Mouse (Mus musculus) limb, embryonic 10.5 days (tissue): ENCODE measurements at regions not wholly inside any gene's neighbourhood (a gene's known extent, or its start where the extent isn't known, plus 50 kb on each side); places are given as distances from the start of the nearest gene placed in this dataset.

ENCODE experiments used
- DNase-seq: peaks from one replicate; pipeline ENCODE4 v3.0.0-alpha.2; 2017; ENCODE audit warnings: low spot score
- H3K27ac ChIP-seq: fragments of 300-500 bp; sonication (generic); 2 replicates; pipeline ENCODE4 v1.5.1; 2016; ENCODE audit warnings: mild to moderate bottlenecking
- H3K27me3 ChIP-seq: fragments of 300-500 bp; sonication (generic); 2 replicates; pipeline ENCODE4 v1.6.1; 2016; ENCODE audit warnings: low read depth, mild to moderate bottlenecking; ENCODE audit not compliant: poor library complexity, severe bottlenecking
- H3K36me3 ChIP-seq: fragments of 300-500 bp; sonication (generic); 2 replicates; pipeline ENCODE4 v1.6.1; 2016; ENCODE audit warnings: mild to moderate bottlenecking, moderate library complexity
- H3K4me1 ChIP-seq: fragments of 300-500 bp; sonication (generic); 2 replicates; pipeline ENCODE4 v1.6.1; 2016
- H3K4me3 ChIP-seq: fragments of 300-500 bp; sonication (generic); 2 replicates; pipeline ENCODE4 v1.5.1; 2016; ENCODE audit warnings: mild to moderate bottlenecking, moderate library complexity
- H3K9me3 ChIP-seq: fragments of 300-500 bp; sonication (generic); replicated peaks from 2 replicates; pipeline ENCODE4 v1.6.1; 2016; ENCODE audit warnings: mild to moderate bottlenecking
- WGBS: fragments of 180-500 bp; shearing (Covaris S2); methylation state at CpG from one replicate; pipeline ENCODE4 v1.1.7; 2016; 5-methylcytosine and 5-hydroxymethylcytosine counted together

- no peaks in the 10 kb centered on the region for H3K27me3 ChIP-seq
- DNase-seq = no peak
- 70% methylated on average over 2 of the region's 2 CpGs for WGBS
- H3K9me3 ChIP-seq = no peaks in the 10 kb centered on the region
- no peak overlapping the region for H3K4me3 ChIP-seq
- no peak overlapping the region for H3K27ac ChIP-seq
- H3K36me3 ChIP-seq = no peaks in the 10 kb centered on the region
- no peaks in the 10 kb centered on the region for H3K4me1 ChIP-seq
Measured at GRCm38 (mm10) chr11:56341040-56341439, 300.2 kb upstream of the Nmur2 start.

GRCm38 (mm10) chr11:56338511-56338910 is 297.7 kb upstream of the Nmur2 start:
- no peak overlapping the region for H3K27ac ChIP-seq
- no peak for DNase-seq
- H3K4me3 ChIP-seq = no peak overlapping the region
- no peaks in the 10 kb centered on the region for H3K9me3 ChIP-seq
- H3K36me3 ChIP-seq = no peaks in the 10 kb centered on the region
- WGBS = 84% methylated on average over 2 of the region's 2 CpGs
- no peaks in the 10 kb centered on the region for H3K4me1 ChIP-seq
- no peaks in the 10 kb centered on the region for H3K27me3 ChIP-seq

- H3K4me1 ChIP-seq = no peaks in the 10 kb centered on the region
- no peak overlapping the region for H3K4me3 ChIP-seq
- no peaks in the 10 kb centered on the region for H3K36me3 ChIP-seq
- no peak overlapping the region for H3K27ac ChIP-seq
- H3K27me3 ChIP-seq = no peaks in the 10 kb centered on the region
- H3K9me3 ChIP-seq = no peaks in the 10 kb centered on the region
- DNase-seq = no peak
Measured at GRCm38 (mm10) chr11:56335937-56336336, 295.1 kb upstream of the Nmur2 start.

GRCm38 (mm10) chr11:56320293-56320692 is 279.5 kb upstream of the Nmur2 start:
- WGBS = 93% methylated on average over 3 of the region's 3 CpGs
- Histone ChIP-seq H3K4me1 (no peaks in the 10 kb centered on the region), H3K4me3 (no peak overlapping the region), H3K9me3 (no peaks in the 10 kb centered on the region), H3K36me3 (no peaks in the 10 kb centered on the region), H3K27me3 (no peaks in the 10 kb centered on the region), H3K27ac (no peak overlapping the region)
- DNase-seq = no peak

- no peak for DNase-seq
- H3K36me3 ChIP-seq = no peaks in the 10 kb centered on the region
Measured at GRCm38 (mm10) chr11:56315221-56315987, 274.6 kb upstream of the Nmur2 start.

GRCm38 (mm10) chr11:56309549-56309948 is 268.7 kb upstream of the Nmur2 start:
- no peak for DNase-seq
- Histone ChIP-seq H3K27me3 (no peaks in the 10 kb centered on the region), H3K36me3 (no peaks in the 10 kb centered on the region), H3K4me3 (no peak overlapping the region), H3K27ac (no peak overlapping the region), H3K9me3 (no peaks in the 10 kb centered on the region), H3K4me1 (no peaks in the 10 kb centered on the region)
- 95% methylated on average over 1 of the region's 1 CpGs for WGBS

More at GRCm38 (mm10) chr11:56315221-56315987, 274.6 kb upstream of the Nmur2 start:
- no peaks in the 10 kb centered on the region for H3K4me1 ChIP-seq
- H3K27ac ChIP-seq = no peak overlapping the region
- no peaks in the 10 kb centered on the region for H3K27me3 ChIP-seq
- H3K9me3 ChIP-seq = no peaks in the 10 kb centered on the region
- 89% methylated on average over 5 of the region's 5 CpGs for WGBS
- H3K4me3 ChIP-seq = no peak overlapping the region

- no peaks in the 10 kb centered on the region for H3K27me3 ChIP-seq
- no peak overlapping the region for H3K4me3 ChIP-seq
- 92% methylated on average over 5 of the region's 5 CpGs for WGBS
Measured at GRCm38 (mm10) chr11:56308383-56309105, 267.7 kb upstream of the Nmur2 start.

GRCm38 (mm10) chr11:56307051-56307450 is 266.2 kb upstream of the Nmur2 start:
- H3K4me3 ChIP-seq = no peak overlapping the region
- WGBS = 30% methylated on average over 3 of the region's 3 CpGs
- no peaks in the 10 kb centered on the region for H3K36me3 ChIP-seq
- no peaks in the 10 kb centered on the region for H3K27me3 ChIP-seq
- H3K4me1 ChIP-seq = no peaks in the 10 kb centered on the region
- DNase-seq = no peak
- H3K9me3 ChIP-seq = no peaks in the 10 kb centered on the region
- no peak overlapping the region for H3K27ac ChIP-seq

More at GRCm38 (mm10) chr11:56308383-56309105, 267.7 kb upstream of the Nmur2 start:
- Histone ChIP-seq H3K36me3 (no peaks in the 10 kb centered on the region), H3K4me1 (no peaks in the 10 kb centered on the region), H3K27ac (no peak overlapping the region), H3K9me3 (no peaks in the 10 kb centered on the region)
- DNase-seq = no peak

DNA sequence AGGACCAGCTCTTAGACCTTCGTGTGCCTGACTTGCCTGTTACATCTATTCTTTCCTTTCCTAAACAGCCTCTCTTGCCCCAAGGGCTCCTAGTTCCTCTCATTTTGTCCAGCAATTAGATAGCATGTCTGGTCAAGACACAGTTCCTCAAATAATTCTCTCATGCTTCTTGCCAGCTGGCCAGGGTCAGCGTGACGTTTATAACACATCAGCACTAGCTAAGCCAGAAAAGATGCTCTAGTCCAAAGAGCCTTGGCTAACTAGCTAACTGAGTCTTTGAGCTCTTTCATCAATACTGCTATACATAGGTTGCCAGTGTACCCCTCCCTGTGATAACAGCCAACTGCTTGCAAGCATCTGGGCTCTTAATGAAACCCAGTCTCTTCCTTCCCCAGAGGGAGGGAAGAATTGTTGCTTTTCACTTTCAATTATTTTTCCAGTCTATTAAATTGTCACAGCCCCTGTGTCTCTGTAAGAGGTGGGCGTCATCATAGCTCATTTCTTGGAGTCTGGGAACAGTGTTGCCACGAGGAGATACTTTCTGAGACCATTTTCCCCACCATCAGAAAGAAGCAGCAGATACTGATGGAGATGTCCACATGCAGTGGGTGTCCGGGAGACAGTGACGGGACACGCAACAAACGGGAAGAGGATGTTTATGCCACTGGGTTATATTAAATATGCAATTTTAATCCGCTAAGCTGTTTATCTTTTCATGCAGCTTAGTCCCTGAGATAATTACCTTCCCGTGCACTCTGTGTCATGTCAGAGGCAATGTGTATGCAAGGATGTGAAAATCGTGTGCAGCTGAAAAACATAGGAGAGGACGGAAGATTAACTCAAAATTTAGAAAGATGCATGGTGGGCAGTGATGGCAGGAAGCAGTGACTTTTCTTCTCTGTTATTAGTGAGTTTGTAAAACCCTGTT is 250.1 kb upstream of the Nmur2 start:
- no peak overlapping the region for H3K4me3 ChIP-seq
- H3K9me3 ChIP-seq = no peaks in the 10 kb centered on the region
- no peak for DNase-seq
- no peaks in the 10 kb centered on the region for H3K36me3 ChIP-seq
- H3K27ac ChIP-seq = no peak overlapping the region
- H3K4me1 ChIP-seq = no peaks in the 10 kb centered on the region
- H3K27me3 ChIP-seq = no peaks in the 10 kb centered on the region
- WGBS = 86% methylated on average over 13 of the region's 13 CpGs

GRCm38 (mm10) chr11:56285575-56286260 is 244.9 kb upstream of the Nmur2 start:
- Histone ChIP-seq H3K27me3 (no peaks in the 10 kb centered on the region), H3K9me3 (no peaks in the 10 kb centered on the region), H3K27ac (no peak overlapping the region), H3K4me3 (no peak overlapping the region), H3K4me1 (no peaks in the 10 kb centered on the region), H3K36me3 (no peaks in the 10 kb centered on the region)
- 76% methylated on average over 2 of the region's 2 CpGs for WGBS
- no peak for DNase-seq

- Histone ChIP-seq H3K4me1 (no peaks in the 10 kb centered on the region), H3K27me3 (no peaks in the 10 kb centered on the region), H3K27ac (no peak overlapping the region), H3K4me3 (no peak overlapping the region), H3K9me3 (no peaks in the 10 kb centered on the region), H3K36me3 (no peaks in the 10 kb centered on the region)
- no peak for DNase-seq
- WGBS = 91% methylated on average over 4 of the region's 4 CpGs
Measured at GRCm38 (mm10) chr11:56281201-56281600, 240.4 kb upstream of the Nmur2 start.

DNA sequence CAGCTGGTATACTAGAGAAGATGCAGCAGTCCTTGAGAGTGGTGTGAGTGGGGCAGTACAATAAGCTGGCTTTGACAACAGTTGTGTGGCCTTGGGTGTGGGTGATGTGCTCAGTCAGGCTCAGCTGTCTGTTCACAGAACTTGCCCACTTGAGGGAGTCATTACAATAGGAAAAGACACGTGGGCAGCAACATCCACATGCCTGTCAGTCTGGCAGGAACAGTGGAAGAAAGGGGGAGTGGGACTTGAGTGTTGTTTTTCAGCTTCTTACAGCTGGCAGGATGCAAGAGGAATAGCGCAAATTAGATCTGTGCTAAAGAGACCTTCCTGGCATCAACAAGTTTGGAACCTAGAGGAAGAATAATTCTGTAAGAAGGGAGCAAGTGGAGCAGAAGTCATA is 239.4 kb upstream of the Nmur2 start:
- DNase-seq = no peak
- no peak overlapping the region for H3K27ac ChIP-seq
- WGBS = 71% methylated on average over 2 of the region's 2 CpGs
- no peaks in the 10 kb centered on the region for H3K4me1 ChIP-seq
- H3K4me3 ChIP-seq = no peak overlapping the region
- H3K9me3 ChIP-seq = no peaks in the 10 kb centered on the region
- H3K27me3 ChIP-seq = no peaks in the 10 kb centered on the region
- H3K36me3 ChIP-seq = no peaks in the 10 kb centered on the region
